Mouse (Mus musculus) liver, adult 2 months (tissue): ENCODE data around the gene Car4. TPM values are rescaled to one million over a fixed set of nuclear protein-coding genes. Genes with fewer than 3 reads are reported as not detected.

Experiments
- DNase-seq: peaks from one replicate; pipeline ENCODE4 v3.0.0-alpha.2; 2011; ENCODE audit warnings: low read depth, low spot score; ENCODE audit errors: extremely low read depth
- H3K27ac ChIP-seq: fragments of 200-500 bp; replicated peaks from 2 replicates; pipeline ENCODE4 v1.5.1; 2012; ENCODE audit warnings: low read depth, mild to moderate bottlenecking, control low read depth, inconsistent platforms, low read length; ENCODE audit not compliant: insufficient read depth
- H3K27me3 ChIP-seq: fragments of 200-500 bp; 2 replicates; pipeline ENCODE4 v1.6.1; 2012; ENCODE audit warnings: mild to moderate bottlenecking, moderate library complexity, low read length, inconsistent platforms; ENCODE audit not compliant: control insufficient read depth, insufficient read depth
- H3K36me3 ChIP-seq: fragments of 200-500 bp; 2 replicates; pipeline ENCODE4 v1.6.1; 2012; ENCODE audit warnings: low read length, inconsistent platforms; ENCODE audit not compliant: control insufficient read depth, insufficient read depth
- H3K4me1 ChIP-seq: fragments of 200-500 bp; 2 replicates; pipeline ENCODE4 v1.6.1; 2011; ENCODE audit warnings: low read length; ENCODE audit not compliant: control insufficient read depth, insufficient read depth
- H3K4me3 ChIP-seq: fragments of 200-500 bp; 2 replicates; pipeline ENCODE4 v1.5.1; 2011; ENCODE audit warnings: low read depth, mild to moderate bottlenecking, control low read depth, low read length, moderate library complexity; ENCODE audit not compliant: insufficient read depth
- H3K79me2 ChIP-seq: fragments of 200-500 bp; 2 replicates; pipeline ENCODE4 v1.6.1; 2012; ENCODE audit warnings: inconsistent platforms, mild to moderate bottlenecking, low read length, moderate library complexity; ENCODE audit not compliant: control insufficient read depth, insufficient read depth
- H3K9ac ChIP-seq: fragments of 200-500 bp; 2 replicates; pipeline ENCODE4 v1.6.1; 2012; ENCODE audit warnings: low read depth, mild to moderate bottlenecking, control low read depth, inconsistent platforms, low read length
- CTCF ChIP-seq: fragments of 200-500 bp; IDR thresholded peaks from 2 replicates; pipeline ENCODE4 v1.5.1; 2011; ENCODE audit warnings: low read depth, low read length, control low read depth
- POLR2A ChIP-seq: fragments of 200-500 bp; IDR thresholded peaks from 2 replicates; pipeline ENCODE4 v1.6.1; 2011; ENCODE audit warnings: low read length, control low read depth; ENCODE audit not compliant: insufficient read depth; ENCODE audit errors: extremely low read depth
- WGBS: fragments of 180-500 bp; shearing (Covaris S2); methylation state at CpG from one replicate; pipeline ENCODE4 v1.1.7; 2018; 5-methylcytosine and 5-hydroxymethylcytosine counted together
- polyA plus RNA-seq: library from polyadenylated mRNA; depleted of rRNA; stranded (reverse); fragments of >200 nt; gene quantifications from 2 replicates; pipeline ENCODE4 v1.2.3, GENCODE M21; 2012
- total RNA-seq: library from RNA; depleted of rRNA; stranded (reverse); fragments of >200 nt; gene quantifications from 2 replicates; pipeline ENCODE4 v1.2.3, GENCODE M21; 2014

Car4 gene
- total and polyA plus RNA-seq, 2 experiments: 0.13 TPM; not detected in 1

- H3K27ac ChIP-seq: no peak overlapping the region
- no peaks in the 10 kb centered on the region for H3K36me3 ChIP-seq
- TF ChIP-seq POLR2A: no peak
- TF ChIP-seq CTCF: no peak
- WGBS: 76% methylated on average over 3 of the region's 3 CpGs
- H3K4me3 ChIP-seq: no peak overlapping the region
- no peaks in the 10 kb centered on the region for H3K27me3 ChIP-seq
- no peaks in the 10 kb centered on the region for H3K79me2 ChIP-seq
- H3K4me1 ChIP-seq: peaks cover 3% of the 10 kb centered on the region; the same call in 1 of the 2 replicates
- no peak overlapping the region for H3K9ac ChIP-seq
- no peak for DNase-seq
Observed at GRCm38 (mm10) chr11:84963556-84963955, 6.0 kb downstream of the Car4 start.

- Histone ChIP-seq H3K4me3 (no peak overlapping the region), H3K79me2 (no peaks in the 10 kb centered on the region), H3K27me3 (no peaks in the 10 kb centered on the region), H3K36me3 (no peaks in the 10 kb centered on the region), H3K27ac (no peak overlapping the region), H3K4me1 (no peaks in the 10 kb centered on the region), H3K9ac (no peak overlapping the region)
- TF ChIP-seq CTCF (no peak), POLR2A (no peak)
- DNase-seq: no peak
- WGBS: 91% methylated on average over 4 of the region's 4 CpGs
Observed at GRCm38 (mm10) chr11:84966696-84967095, 9.1 kb downstream of the Car4 start.

DNA sequence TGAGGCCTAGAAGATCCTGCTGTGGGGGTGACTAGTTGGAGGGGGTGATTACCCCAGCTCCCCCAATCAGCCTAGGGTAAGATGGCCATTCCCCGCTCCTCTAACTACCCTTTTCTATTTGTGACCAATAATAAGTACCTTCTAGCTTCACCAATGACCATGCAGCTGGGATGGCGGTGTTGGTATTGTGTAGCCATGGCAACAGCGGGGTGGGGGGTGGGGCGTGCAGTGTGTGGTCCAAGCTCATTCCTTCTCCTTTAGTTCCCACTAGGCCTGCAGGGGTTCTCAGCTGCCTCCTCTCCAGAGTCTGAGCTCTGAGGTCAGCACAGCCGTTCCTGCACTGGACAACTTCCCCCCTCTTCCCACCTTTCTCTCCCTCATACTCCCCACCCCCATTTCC is 9.5 kb downstream of the Car4 start:
- WGBS: 73% methylated on average over 5 of the region's 5 CpGs
- Histone ChIP-seq H3K36me3 (no peaks in the 10 kb centered on the region), H3K9ac (no peak overlapping the region), H3K27ac (no peak overlapping the region), H3K27me3 (no peaks in the 10 kb centered on the region), H3K4me1 (no peaks in the 10 kb centered on the region), H3K79me2 (no peaks in the 10 kb centered on the region), H3K4me3 (no peak overlapping the region)
- TF ChIP-seq CTCF (no peak), POLR2A (no peak)
- no peak for DNase-seq

DNA sequence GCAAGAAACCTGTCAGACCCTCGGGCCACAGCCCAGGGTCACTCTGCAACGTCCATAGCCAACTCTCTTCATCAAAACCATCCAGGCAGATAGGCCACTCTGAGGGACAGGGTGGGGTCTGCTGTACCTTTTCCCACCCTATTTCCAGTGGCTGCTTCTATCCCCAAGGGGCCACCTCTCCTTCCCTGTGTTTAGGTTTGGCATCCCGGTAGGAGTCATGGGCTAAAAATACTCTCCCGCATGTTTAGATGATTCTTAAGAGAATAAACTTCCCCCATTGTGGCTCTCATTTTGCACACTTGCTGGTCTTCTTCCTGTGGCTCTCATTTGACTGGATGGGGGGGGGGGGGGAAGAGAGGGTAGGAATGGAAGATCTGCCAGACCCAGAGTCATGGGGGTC is 10.7 kb downstream of the Car4 start:
- H3K4me1 ChIP-seq: no peaks in the 10 kb centered on the region
- H3K36me3 ChIP-seq: no peaks in the 10 kb centered on the region
- TF ChIP-seq POLR2A: no peak
- TF ChIP-seq CTCF: no peak

DNA sequence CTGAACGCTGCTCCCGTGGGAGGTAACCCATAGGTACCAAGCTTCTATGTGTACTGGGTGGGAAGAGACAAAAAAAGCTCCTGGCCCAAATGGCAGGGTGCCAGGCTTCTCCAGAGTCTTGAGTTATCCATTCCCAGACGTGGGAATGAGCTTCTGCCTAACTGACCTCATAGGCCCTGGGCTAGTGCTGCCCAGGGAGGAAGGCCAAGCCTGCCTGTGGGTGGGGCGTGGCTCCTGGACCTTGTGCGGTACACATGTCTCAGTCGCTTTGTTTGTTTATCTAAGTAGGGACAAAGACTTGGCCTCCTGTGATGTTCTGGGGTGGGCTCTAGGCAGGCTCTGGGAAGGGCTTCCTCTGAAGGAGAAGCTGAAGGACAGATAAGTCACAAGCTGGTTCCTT is 11.2 kb downstream of the Car4 start:
- H3K9ac ChIP-seq: no peak overlapping the region
- H3K4me3 ChIP-seq: no peak overlapping the region
- no peak for TF ChIP-seq CTCF
- no peak for TF ChIP-seq POLR2A
- no peak for DNase-seq
- no peak overlapping the region for H3K27ac ChIP-seq
- no peaks in the 10 kb centered on the region for H3K79me2 ChIP-seq
- H3K36me3 ChIP-seq: no peaks in the 10 kb centered on the region
- WGBS: 65% methylated on average over 6 of the region's 6 CpGs
- H3K27me3 ChIP-seq: no peaks in the 10 kb centered on the region
- no peaks in the 10 kb centered on the region for H3K4me1 ChIP-seq

More for the DNA sequence above, 10.7 kb downstream of the Car4 start:
- Histone ChIP-seq H3K27ac (no peak overlapping the region), H3K79me2 (no peaks in the 10 kb centered on the region), H3K9ac (no peak overlapping the region), H3K27me3 (no peaks in the 10 kb centered on the region), H3K4me3 (no peak overlapping the region)
- no peak for DNase-seq
- 81% methylated on average over 4 of the region's 4 CpGs for WGBS

DNA sequence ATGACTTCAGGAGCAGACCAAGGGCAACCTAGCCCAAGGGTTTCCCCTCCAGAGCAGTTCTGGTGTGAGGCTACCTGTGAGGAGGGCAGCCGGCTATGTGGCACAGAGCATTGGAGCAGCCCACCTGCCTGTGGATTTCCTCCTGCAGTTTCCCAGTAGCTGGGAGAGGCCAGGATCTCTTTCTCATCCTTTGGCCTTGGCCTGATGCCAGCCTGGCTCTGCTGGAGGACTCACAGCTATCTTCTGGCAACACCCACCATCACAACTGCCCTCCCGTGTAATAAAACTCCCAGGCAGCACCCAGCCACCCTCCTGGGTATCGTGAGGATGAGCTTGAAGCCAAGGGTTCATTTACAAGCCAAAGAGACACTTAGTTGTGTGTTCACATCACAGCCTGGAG is 14.5 kb downstream of the Car4 start:
- no peaks in the 10 kb centered on the region for H3K27me3 ChIP-seq
- no peak overlapping the region for H3K4me3 ChIP-seq
- no peaks in the 10 kb centered on the region for H3K4me1 ChIP-seq
- 53% methylated on average over 3 of the region's 3 CpGs for WGBS
- H3K9ac ChIP-seq: no peak overlapping the region
- H3K36me3 ChIP-seq: no peaks in the 10 kb centered on the region
- no peak overlapping the region for H3K27ac ChIP-seq
- no peaks in the 10 kb centered on the region for H3K79me2 ChIP-seq
- TF ChIP-seq POLR2A: no peak
- no peak for TF ChIP-seq CTCF
- no peak for DNase-seq
